Mouse (Mus musculus) thymus, adult 18-20 months (tissue): ENCODE data around the gene Patj.

Experiments used
- DNase-seq, 2 experiments: peaks; one replicate each; pipeline ENCODE4 v3.0.0; 2022; ENCODE audit warnings: mixed read lengths in 2 of 2

Patj gene

GRCm38 (mm10) chr4:98739753-98740152, 344.2 kb downstream of the Patj start:
- no peak for DNase-seq

GRCm38 (mm10) chr4:98743209-98743905, 347.8 kb downstream of the Patj start:
- no peak for DNase-seq

GRCm38 (mm10) chr4:98743906-98744210, 348.3 kb downstream of the Patj start:
- no peak for DNase-seq

GRCm38 (mm10) chr4:98754456-98754855, 358.9 kb downstream of the Patj start:
- no peak for DNase-seq

- DNase-seq, result no peak
These were observed 360.6 kb downstream of the Patj start for GRCm38 (mm10) chr4:98756141-98756540.

- no peak for DNase-seq
These were observed 362.6 kb downstream of the Patj start for GRCm38 (mm10) chr4:98758012-98758821.

- DNase-seq, result no peak
These were observed 363.4 kb downstream of the Patj start for GRCm38 (mm10) chr4:98758872-98759518.

GRCm38 (mm10) chr4:98767134-98768133, 371.8 kb downstream of the Patj start:
- no peak for DNase-seq
